Mouse (Mus musculus): ENCODE data around the gene Map7.

- TF ChIP-seq CHD2 (IDR thresholded peaks at IDR 0.05; ENCODE audit: low read depth, low read length), result no peak
- TF ChIP-seq MAFK (IDR thresholded peaks at IDR 0.05; ENCODE audit: insufficient read depth, low read depth, low read length), result no peak
These were observed 66.1 kb downstream of the Map7 start for GRCm38 (mm10) chr10:20214418-20214817.

All from ES-E14 (cell line).